Comparison of ENCODE assay signal across 21 mouse cellular contexts in genomic region chr3:149819081-149819480, GRCm38 (mm10).
DNase-seq lines count a peak whose midpoint lies in the region; ATAC-seq and TF ChIP-seq lines count a peak whose summit lies in the region.
"Had no signal": no experiment of that assay in that cellular context is flagged by ENCODE, and none has a peak within 500 bp of the region (broad histone marks: within the 10 kb centered on the region; RNA-seq: fewer than 3 reads in every experiment).

No protein-coding gene starts in this region.

- no peak for TF ChIP-seq CTCF in kidney, postnatal 0 days (IDR thresholded peaks at IDR 0.05; ENCODE audit: low read depth)

- H3K9me3 ChIP-seq in kidney, embryonic 16.5 days (ENCODE audit: low read length) = no peaks in the 10 kb centered on the region
- no peaks in the 10 kb centered on the region for H3K9me3 ChIP-seq in kidney, embryonic 15.5 days (replicated peaks)
- H3K9me3 ChIP-seq in kidney, postnatal 0 days (replicated peaks; ENCODE audit: low read length) = no peaks in the 10 kb centered on the region
- no peaks in the 10 kb centered on the region for H3K9me3 ChIP-seq in midbrain, embryonic 11.5 days (ENCODE audit: control insufficient read depth, low read length)
- H3K9me3 ChIP-seq in midbrain, embryonic 15.5 days = no peaks in the 10 kb centered on the region

- H3K9ac ChIP-seq in kidney, embryonic 16.5 days (replicated peaks; ENCODE audit: low read length) = no peak overlapping the region
- H3K9ac ChIP-seq in kidney, embryonic 15.5 days = no peak overlapping the region
- no peak overlapping the region for H3K9ac ChIP-seq in kidney, postnatal 0 days (ENCODE audit: low read depth, low read length)
- H3K9ac ChIP-seq in midbrain, embryonic 11.5 days (ENCODE audit: low read length) = no peak overlapping the region
- H3K9ac ChIP-seq in midbrain, embryonic 15.5 days = no peak overlapping the region

- H3K27ac ChIP-seq in kidney, embryonic 16.5 days (ENCODE audit: low read length) = no peak overlapping the region
- H3K27ac ChIP-seq in kidney, embryonic 15.5 days = no peak overlapping the region
- H3K27ac ChIP-seq in kidney, postnatal 0 days = no peak overlapping the region
- H3K27ac ChIP-seq in midbrain, embryonic 11.5 days (ENCODE audit: low read depth, low read length) = no peak overlapping the region
- H3K27ac ChIP-seq in midbrain, embryonic 15.5 days = no peak overlapping the region

- no peak overlapping the region for H3K4me3 ChIP-seq in kidney, embryonic 16.5 days (ENCODE audit: low read length)
- H3K4me3 ChIP-seq in kidney, embryonic 15.5 days (replicated peaks) = no peak overlapping the region
- H3K4me3 ChIP-seq in kidney, postnatal 0 days (replicated peaks; ENCODE audit: low read depth, low read length) = no peak overlapping the region
- H3K4me3 ChIP-seq in midbrain, embryonic 11.5 days (ENCODE audit: low read depth, low read length) = no peak overlapping the region
- no peak overlapping the region for H3K4me3 ChIP-seq in midbrain, embryonic 15.5 days

- no peaks in the 10 kb centered on the region for H3K36me3 ChIP-seq in kidney, embryonic 16.5 days (ENCODE audit: insufficient read depth, low read length)
- H3K36me3 ChIP-seq in kidney, embryonic 15.5 days = no peaks in the 10 kb centered on the region
- H3K36me3 ChIP-seq in kidney, postnatal 0 days (ENCODE audit: insufficient read depth, low read length) = no peaks in the 10 kb centered on the region
- H3K36me3 ChIP-seq in midbrain, embryonic 11.5 days (ENCODE audit: control insufficient read depth, insufficient read depth, low read length) = no peaks in the 10 kb centered on the region
- no peaks in the 10 kb centered on the region for H3K36me3 ChIP-seq in midbrain, embryonic 15.5 days (replicated peaks)
- H3K36me3 ChIP-seq: G1E had no signal

- 0 out of 2 replicates have a peak, but pooled peaks have one; percentile 35 for ATAC-seq in kidney, embryonic 16.5 days (ENCODE audit: low FRiP score, low TSS enrichment)
- ATAC-seq in kidney, embryonic 15.5 days (replicated peaks; ENCODE audit: low FRiP score) = no peak
- ATAC-seq in kidney, postnatal 0 days (replicated peaks; ENCODE audit: low FRiP score, low read depth) = no peak
- ATAC-seq in midbrain, embryonic 11.5 days (ENCODE audit: low FRiP score) = no peak
- no peak for ATAC-seq in midbrain, embryonic 15.5 days (replicated peaks)
- ATAC-seq: activated CD4-positive, CD25-positive, alpha-beta regulatory T cell, adult 4 months; CD4-positive, CD25-positive, alpha-beta regulatory T cell, adult 4 months; Patski had no signal

- H3K4me1 ChIP-seq in kidney, embryonic 16.5 days (ENCODE audit: insufficient read depth, low read length) = no peaks in the 10 kb centered on the region; the same call in 1 of the 2 replicates
- 0 out of 2 replicates have a peak, but pooled peaks cover 3% of the 10 kb centered on the region for H3K4me1 ChIP-seq in kidney, embryonic 15.5 days
- H3K4me1 ChIP-seq in kidney, postnatal 0 days (replicated peaks; ENCODE audit: insufficient read depth, low read length) = no peaks in the 10 kb centered on the region
- H3K4me1 ChIP-seq in midbrain, embryonic 11.5 days (ENCODE audit: control insufficient read depth, insufficient read depth, low read length) = no peaks in the 10 kb centered on the region
- no peaks in the 10 kb centered on the region for H3K4me1 ChIP-seq in midbrain, embryonic 15.5 days

- DNase-seq in kidney, postnatal 0 days (ENCODE audit: low spot score) = peak; percentile 66
- no peak for DNase-seq in kidney, adult 18-20 months
- peak; percentile 82 for DNase-seq in midbrain, embryonic 11.5 days (ENCODE audit: low spot score, missing footprints)
- DNase-seq: adrenal gland, adult 2 months; adrenal gland, adult 8-10 months; adrenal gland, postnatal 10 days; adrenal gland, postnatal 14 days; adrenal gland, postnatal 25 days; adrenal gland, postnatal 36 days; B cell, adult 2 months; cerebellum, adult 11 months; cerebellum, adult 11-12 months; cerebellum, adult 18-20 months had no signal

- WGBS in kidney, embryonic 16.5 days = 45% methylated on average over 2 of the region's 2 CpGs
- WGBS in kidney, embryonic 15.5 days = 50% methylated on average over 2 of the region's 2 CpGs
- WGBS in kidney, postnatal 0 days = 51% methylated on average over 2 of the region's 2 CpGs
- 87% methylated on average over 2 of the region's 2 CpGs for WGBS in midbrain, embryonic 11.5 days
- 79% methylated on average over 2 of the region's 2 CpGs for WGBS in midbrain, embryonic 15.5 days

- H3K4me2 ChIP-seq in kidney, embryonic 16.5 days (replicated peaks; ENCODE audit: low read depth, low read length) = no peak overlapping the region
- H3K4me2 ChIP-seq in kidney, embryonic 15.5 days = no peak overlapping the region
- H3K4me2 ChIP-seq in kidney, postnatal 0 days (ENCODE audit: low read length) = no peak overlapping the region
- no peak overlapping the region for H3K4me2 ChIP-seq in midbrain, embryonic 11.5 days
- no peak overlapping the region for H3K4me2 ChIP-seq in midbrain, embryonic 15.5 days

- H3K27me3 ChIP-seq in kidney, embryonic 16.5 days (ENCODE audit: insufficient read depth, low read length) = no peaks in the 10 kb centered on the region
- no peaks in the 10 kb centered on the region for H3K27me3 ChIP-seq in kidney, embryonic 15.5 days
- H3K27me3 ChIP-seq in kidney, postnatal 0 days (ENCODE audit: insufficient read depth, low read length) = no peaks in the 10 kb centered on the region
- H3K27me3 ChIP-seq in midbrain, embryonic 11.5 days (ENCODE audit: control insufficient read depth, insufficient read depth, low read length) = no peaks in the 10 kb centered on the region
- no peaks in the 10 kb centered on the region for H3K27me3 ChIP-seq in midbrain, embryonic 15.5 days (replicated peaks)
- H3K27me3 ChIP-seq: CH12.LX, Patski had no signal
